Mouse (Mus musculus): Measurements from ENCODE around the gene Slc29a1.

DNA sequence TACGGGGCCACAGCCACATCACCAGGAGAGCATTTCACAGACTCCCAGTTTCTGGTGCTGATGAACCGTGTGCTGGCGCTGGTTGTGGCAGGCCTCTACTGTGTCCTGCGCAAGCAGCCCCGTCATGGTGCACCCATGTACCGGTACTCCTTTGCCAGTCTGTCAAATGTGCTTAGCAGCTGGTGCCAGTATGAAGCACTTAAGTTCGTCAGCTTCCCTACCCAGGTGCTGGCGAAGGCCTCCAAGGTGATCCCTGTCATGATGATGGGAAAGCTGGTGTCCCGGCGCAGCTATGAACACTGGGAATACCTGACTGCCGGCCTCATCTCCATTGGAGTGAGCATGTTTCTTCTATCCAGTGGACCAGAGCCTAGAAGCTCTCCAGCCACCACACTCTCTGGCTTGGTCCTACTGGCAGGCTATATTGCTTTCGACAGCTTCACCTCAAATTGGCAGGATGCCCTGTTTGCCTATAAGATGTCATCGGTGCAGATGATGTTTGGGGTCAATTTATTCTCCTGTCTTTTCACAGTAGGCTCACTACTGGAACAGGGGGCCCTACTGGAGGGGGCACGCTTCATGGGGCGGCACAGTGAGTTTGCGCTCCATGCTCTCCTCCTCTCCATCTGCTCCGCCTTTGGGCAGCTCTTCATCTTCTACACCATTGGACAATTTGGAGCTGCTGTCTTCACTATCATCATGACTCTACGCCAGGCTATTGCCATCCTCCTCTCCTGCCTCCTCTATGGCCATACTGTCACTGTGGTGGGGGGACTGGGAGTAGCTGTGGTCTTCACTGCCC, 32.8 kb downstream of the Slc29a1 start:
- no peak for TF ChIP-seq CTCF (IDR thresholded peaks at IDR 0.05; ENCODE audit: borderline replicate concordance, insufficient read depth, low read depth, low read length)
- peak; percentile 20; the same call in 1 of the 2 replicates for TF ChIP-seq POLR2A (IDR thresholded peaks at IDR 0.05; ENCODE audit: borderline replicate concordance, insufficient read depth, low read length)
